Mouse (Mus musculus) neural tube, embryonic 14.5 days (tissue): ENCODE measurements around the gene Usp43. TPM values are rescaled to one million over a fixed set of nuclear protein-coding genes. Genes with fewer than 3 reads are reported as not detected.

Source experiments
- ATAC-seq: fragments of 200-750 bp; cut with Nextera tagmentation; 2 replicates; pipeline ENCODE4 v1.8.0; 2017; ENCODE audit warnings: low read depth, mild to moderate bottlenecking, moderate TSS enrichment, moderate library complexity
- H3K27ac ChIP-seq: fragments of 300-500 bp; sonication (generic); 2 replicates; pipeline ENCODE4 v1.5.1; 2014; ENCODE audit warnings: low read depth, mild to moderate bottlenecking, control low read depth, low read length, moderate library complexity, mixed read lengths
- H3K27me3 ChIP-seq: fragments of 300-500 bp; sonication (generic); 2 replicates; pipeline ENCODE4 v1.6.1; 2014; ENCODE audit warnings: low read length; ENCODE audit not compliant: control insufficient read depth, insufficient read depth
- H3K36me3 ChIP-seq: fragments of 300-500 bp; sonication (generic); 2 replicates; pipeline ENCODE4 v1.6.1; 2014; ENCODE audit warnings: low read length, mixed read lengths; ENCODE audit not compliant: control insufficient read depth, insufficient read depth
- H3K4me1 ChIP-seq: fragments of 300-500 bp; sonication (generic); 2 replicates; pipeline ENCODE4 v1.6.1; 2014; ENCODE audit warnings: low read length; ENCODE audit not compliant: control insufficient read depth, insufficient read depth
- H3K4me2 ChIP-seq: fragments of 300-500 bp; sonication (generic); 2 replicates; pipeline ENCODE4 v1.6.1; 2014; ENCODE audit warnings: mild to moderate bottlenecking, low read depth, low read length, control low read depth
- H3K4me3 ChIP-seq: fragments of 300-500 bp; sonication (generic); 2 replicates; pipeline ENCODE4 v1.5.1; 2014; ENCODE audit warnings: low read depth, low read length, control low read depth, mixed read lengths
- H3K9ac ChIP-seq: fragments of 300-500 bp; sonication (generic); replicated peaks from 2 replicates; pipeline ENCODE4 v1.6.1; 2014; ENCODE audit warnings: low read depth, mild to moderate bottlenecking, control low read depth, low read length, mixed read lengths
- H3K9me3 ChIP-seq: fragments of 300-500 bp; sonication (generic); 2 replicates; pipeline ENCODE4 v1.6.1; 2016; ENCODE audit warnings: low read length; ENCODE audit not compliant: control insufficient read depth
- WGBS: fragments of 180-500 bp; shearing (Covaris S2); extraction: QIAGEN DNeasy Blood & Tissue Kit; methylation state at CpG from one replicate; pipeline ENCODE4 v1.1.7; 2014; 5-methylcytosine and 5-hydroxymethylcytosine counted together
- polyA plus RNA-seq: library from polyadenylated mRNA; unstranded; fragments of >200 nt; fragmentation: Nextera tagmentation; extraction: Ambion mirVana; gene quantifications from 2 replicates; pipeline ENCODE4 v1.2.1, GENCODE M21; 2014

The Usp43 gene
- polyA plus RNA-seq, 1 experiment from 2014 or later = 0.72 TPM

GRCm38 (mm10) chr11:67919593-67919992 lies 2.4 kb downstream of the Usp43 start:
- no peaks in the 10 kb centered on the region for H3K4me1 ChIP-seq
- peaks cover 17% of the 10 kb centered on the region; the same call in 1 of the 2 replicates for H3K27me3 ChIP-seq
- no peak overlapping the region for H3K27ac ChIP-seq
- no peak overlapping the region for H3K4me2 ChIP-seq
- ATAC-seq = no peak
- 82% methylated on average over 5 of the region's 5 CpGs for WGBS
- no peak overlapping the region for H3K9ac ChIP-seq
- H3K4me3 ChIP-seq = no peak overlapping the region
- H3K36me3 ChIP-seq = no peaks in the 10 kb centered on the region
- no peaks in the 10 kb centered on the region for H3K9me3 ChIP-seq

GRCm38 (mm10) chr11:67917126-67917525 lies 4.8 kb downstream of the Usp43 start:
- ATAC-seq = no peak
- no peaks in the 10 kb centered on the region for H3K9me3 ChIP-seq
- 84% methylated on average over 3 of the region's 3 CpGs for WGBS
- no peaks in the 10 kb centered on the region for H3K36me3 ChIP-seq
- H3K9ac ChIP-seq = no peak overlapping the region
- H3K27me3 ChIP-seq = peaks cover 16% of the 10 kb centered on the region; the same call in 1 of the 2 replicates
- no peak overlapping the region for H3K4me3 ChIP-seq
- H3K27ac ChIP-seq = no peak overlapping the region
- no peaks in the 10 kb centered on the region for H3K4me1 ChIP-seq
- H3K4me2 ChIP-seq = no peak overlapping the region

DNA sequence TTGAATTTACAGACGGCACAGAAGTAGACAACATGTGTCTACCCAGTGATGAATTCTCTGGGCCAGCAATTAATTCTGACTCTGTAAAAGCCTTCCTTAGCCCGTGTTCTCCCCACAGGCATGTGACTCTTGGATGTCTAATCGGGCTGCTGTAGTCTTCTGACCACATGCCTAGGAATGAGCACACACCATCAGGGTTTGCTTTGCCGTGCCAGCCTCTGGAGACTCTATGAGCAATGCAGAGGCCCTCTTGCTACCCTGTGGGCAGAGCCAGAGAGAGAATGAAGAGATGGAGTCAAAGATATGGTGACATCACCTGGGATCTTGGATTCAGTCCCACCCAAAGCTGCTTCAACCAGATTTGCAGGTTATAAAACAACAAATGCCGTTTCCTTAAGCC lies 10.9 kb downstream of the Usp43 start:
- no peak overlapping the region for H3K4me3 ChIP-seq
- 92% methylated on average over 5 of the region's 5 CpGs for WGBS
- H3K36me3 ChIP-seq = no peaks in the 10 kb centered on the region
- no peaks in the 10 kb centered on the region for H3K27me3 ChIP-seq
- ATAC-seq = no peak
- H3K9me3 ChIP-seq = no peaks in the 10 kb centered on the region
- no peak overlapping the region for H3K4me2 ChIP-seq
- H3K9ac ChIP-seq = no peak overlapping the region
- H3K27ac ChIP-seq = no peak overlapping the region
- H3K4me1 ChIP-seq = no peaks in the 10 kb centered on the region

DNA sequence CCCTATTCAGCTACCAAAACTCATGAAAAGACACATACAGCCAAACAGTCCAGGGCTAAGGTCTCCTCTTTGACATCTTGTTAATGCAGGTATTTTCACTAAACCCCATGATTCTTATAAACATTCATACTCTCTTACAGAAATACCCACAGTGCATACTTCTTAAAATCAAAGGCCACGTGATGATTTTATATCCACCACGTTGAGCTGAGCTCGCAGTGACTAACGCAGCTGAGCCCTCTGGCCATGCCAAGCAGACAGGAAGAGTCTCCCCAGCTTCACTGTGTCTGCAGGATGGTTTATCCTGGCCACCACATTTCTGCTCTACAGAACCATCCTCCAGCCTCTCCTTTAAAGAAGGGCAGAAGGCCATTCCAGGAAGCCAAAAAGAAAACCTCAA lies 18.2 kb downstream of the Usp43 start:
- ATAC-seq = no peak
- 85% methylated on average over 4 of the region's 4 CpGs for WGBS

GRCm38 (mm10) chr11:67897064-67897560 lies 24.8 kb downstream of the Usp43 start:
- no peaks in the 10 kb centered on the region for H3K36me3 ChIP-seq
- no peaks in the 10 kb centered on the region for H3K27me3 ChIP-seq
- H3K27ac ChIP-seq = no peak overlapping the region
- WGBS = 62% methylated on average over 8 of the region's 8 CpGs
- no peak overlapping the region for H3K9ac ChIP-seq
- no peak for ATAC-seq
- H3K4me1 ChIP-seq = 0 out of 2 replicates have a peak, but pooled peaks cover 3% of the 10 kb centered on the region
- no peaks in the 10 kb centered on the region for H3K9me3 ChIP-seq
- no peak overlapping the region for H3K4me2 ChIP-seq
- H3K4me3 ChIP-seq = no peak overlapping the region

More for the DNA sequence above, 18.2 kb downstream of the Usp43 start:
- no peak overlapping the region for H3K4me2 ChIP-seq
- H3K9me3 ChIP-seq = no peaks in the 10 kb centered on the region
- H3K4me3 ChIP-seq = no peak overlapping the region
- H3K9ac ChIP-seq = no peak overlapping the region
- no peaks in the 10 kb centered on the region for H3K36me3 ChIP-seq
- no peaks in the 10 kb centered on the region for H3K27me3 ChIP-seq
- H3K27ac ChIP-seq = no peak overlapping the region
- H3K4me1 ChIP-seq = no peaks in the 10 kb centered on the region

GRCm38 (mm10) chr11:67895641-67896040 lies 26.3 kb downstream of the Usp43 start:
- Histone ChIP-seq H3K9me3 (no peaks in the 10 kb centered on the region), H3K27ac (0 out of 2 replicates have a peak overlapping the region, but pooled peaks have one; percentile 22), H3K9ac (no peak overlapping the region), H3K4me1 (0 out of 2 replicates have a peak, but pooled peaks cover 3% of the 10 kb centered on the region), H3K36me3 (no peaks in the 10 kb centered on the region), H3K4me2 (no peak overlapping the region), H3K27me3 (no peaks in the 10 kb centered on the region), H3K4me3 (no peak overlapping the region)
- ATAC-seq = peak; percentile 46; the same call in 1 of the 2 replicates
- 37% methylated on average over 7 of the region's 7 CpGs for WGBS

DNA sequence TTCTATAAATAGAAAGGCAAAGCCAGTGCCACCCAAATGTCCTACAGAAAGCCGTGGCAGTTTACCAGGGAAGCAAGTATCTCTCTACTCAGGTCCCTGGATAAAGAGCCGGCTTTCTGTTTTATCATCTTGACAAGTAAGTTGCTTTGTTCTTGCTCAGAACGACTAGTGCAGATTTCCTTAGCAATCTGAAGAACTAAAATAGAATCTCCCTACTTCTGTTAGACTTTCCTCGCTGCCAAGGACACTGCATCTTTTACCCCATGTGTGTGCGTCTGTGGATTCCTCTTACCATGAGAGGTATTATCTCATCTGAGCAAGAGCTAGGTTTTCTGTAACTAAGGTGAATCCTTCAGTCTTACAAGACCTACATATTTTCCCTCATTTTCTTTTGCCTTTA lies 33.4 kb downstream of the Usp43 start:
- no peaks in the 10 kb centered on the region for H3K36me3 ChIP-seq

GRCm38 (mm10) chr11:67885921-67886320 lies 36.0 kb downstream of the Usp43 start:
- H3K4me1 ChIP-seq = no peaks in the 10 kb centered on the region
- 97% methylated on average over 2 of the region's 2 CpGs for WGBS
- no peak overlapping the region for H3K9ac ChIP-seq
- H3K4me3 ChIP-seq = no peak overlapping the region
- ATAC-seq = no peak
- no peaks in the 10 kb centered on the region for H3K9me3 ChIP-seq
- H3K36me3 ChIP-seq = no peaks in the 10 kb centered on the region
- H3K4me2 ChIP-seq = no peak overlapping the region
- H3K27me3 ChIP-seq = no peaks in the 10 kb centered on the region
- H3K27ac ChIP-seq = no peak overlapping the region

More for the DNA sequence above, 33.4 kb downstream of the Usp43 start:
- Histone ChIP-seq H3K9me3 (no peaks in the 10 kb centered on the region), H3K4me3 (no peak overlapping the region), H3K4me1 (no peaks in the 10 kb centered on the region), H3K9ac (no peak overlapping the region), H3K27me3 (no peaks in the 10 kb centered on the region), H3K27ac (no peak overlapping the region), H3K4me2 (no peak overlapping the region)
- ATAC-seq = no peak
- 88% methylated on average over 5 of the region's 5 CpGs for WGBS

DNA sequence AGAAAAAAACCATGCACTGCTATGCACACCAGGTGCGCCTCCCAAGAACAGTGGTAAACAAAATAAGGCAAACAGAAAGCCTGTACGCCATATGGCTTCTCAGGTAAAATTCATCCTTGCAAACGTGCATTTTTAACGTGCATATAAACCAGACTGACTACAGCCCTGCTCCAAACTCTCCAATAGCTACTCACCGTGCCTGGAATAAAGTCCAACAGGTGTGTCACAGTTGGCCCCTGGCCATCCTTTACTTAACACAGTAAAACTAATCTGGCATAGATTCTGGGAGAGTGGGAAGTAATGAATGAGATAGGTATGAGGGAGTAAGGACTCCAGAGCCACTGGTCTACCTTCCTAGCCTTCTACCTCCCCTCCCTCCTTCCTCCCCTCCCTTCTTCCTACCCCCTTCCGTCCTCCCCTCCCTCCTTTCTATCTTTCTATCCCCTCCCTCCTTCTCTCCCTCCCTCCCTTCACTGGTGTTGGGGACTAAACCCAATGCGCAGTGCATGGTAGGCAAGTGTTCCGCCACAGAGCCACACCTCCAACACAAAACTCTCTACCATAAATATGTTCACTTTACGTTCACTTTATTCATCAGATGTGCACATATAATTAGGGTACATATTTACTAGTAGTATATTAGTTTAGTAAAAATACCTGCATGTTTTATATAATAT lies 56.3 kb downstream of the Usp43 start:
- H3K36me3 ChIP-seq = no peaks in the 10 kb centered on the region
- H3K4me1 ChIP-seq = no peaks in the 10 kb centered on the region
- H3K4me3 ChIP-seq = no peak overlapping the region
- no peaks in the 10 kb centered on the region for H3K9me3 ChIP-seq
- no peak overlapping the region for H3K27ac ChIP-seq
- H3K27me3 ChIP-seq = no peaks in the 10 kb centered on the region
- no peak overlapping the region for H3K9ac ChIP-seq
- WGBS = 92% methylated on average over 9 of the region's 9 CpGs
- no peak overlapping the region for H3K4me2 ChIP-seq
- ATAC-seq = no peak
